Mouse (Mus musculus): ENCODE data around the gene Klrb1b. TPM values are rescaled to one million over a fixed set of nuclear protein-coding genes. Genes with fewer than 3 reads are reported as not detected.
"Not testable (repeated sequence)": the region's sequence is repeated elsewhere in the genome, so short reads cannot be mapped to it uniquely, and the experiment has no call there.

Gene Klrb1b
- polyA plus RNA-seq, 1 experiment from 2014 or later: 0.80 TPM

DNA sequence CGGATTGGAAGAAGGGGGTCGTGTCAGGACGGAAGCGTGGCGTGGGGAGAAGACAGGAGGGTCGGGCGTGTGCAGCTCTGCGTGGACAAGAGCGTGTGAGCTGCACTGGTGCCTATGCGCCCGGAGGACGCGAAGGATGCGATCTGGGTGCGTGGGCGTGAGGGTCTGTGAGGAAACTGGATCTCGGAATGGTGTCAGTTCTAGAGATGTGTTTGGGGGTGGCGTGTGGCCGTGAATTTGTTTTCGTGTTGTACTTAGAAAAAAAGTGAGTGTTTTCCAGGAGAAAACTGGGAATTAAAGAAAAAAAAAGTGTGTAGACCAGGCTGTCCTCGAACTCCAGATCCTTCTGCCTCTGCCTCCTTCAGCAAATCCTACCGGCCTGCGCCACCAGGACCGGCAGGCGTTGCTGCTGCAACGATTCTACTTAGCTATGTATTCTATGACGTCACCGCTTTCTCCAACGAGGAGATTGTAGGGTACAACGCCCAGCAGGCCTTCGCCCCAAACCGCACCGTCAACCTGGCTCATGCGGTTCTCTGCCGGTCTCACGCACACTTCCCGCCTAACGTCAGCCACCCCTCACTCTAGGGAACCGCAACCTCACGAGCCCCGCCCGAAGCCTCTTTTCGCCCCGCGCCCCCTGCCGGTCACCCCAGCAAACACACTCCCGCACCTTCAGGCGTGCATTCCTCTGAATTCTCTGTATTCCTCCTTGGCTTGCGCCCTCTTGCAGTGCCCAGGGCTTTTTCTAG, 26.8 kb downstream of the Klrb1b start:
- H3K27ac ChIP-seq (ENCODE audit: low read depth, low read length): peak overlapping the region; percentile 83
- under 1% methylated on average over 49 of the region's 49 CpGs for whole genome bisulfite sequencing
- H3K27me3 ChIP-seq (replicated peaks; ENCODE audit: control insufficient read depth, insufficient read depth, low read length); H3K4me1 ChIP-seq (replicated peaks; ENCODE audit: control insufficient read depth, insufficient read depth, low read length); H3K36me3 ChIP-seq (ENCODE audit: control insufficient read depth, insufficient read depth); H3K9me3 ChIP-seq (ENCODE audit: control insufficient read depth): not testable (repeated sequence)
- ATAC-seq: peak; percentile 75
- peak overlapping the region; percentile 64 for H3K4me2 ChIP-seq (replicated peaks; ENCODE audit: low read depth)
- peak overlapping the region; percentile 62 for H3K9ac ChIP-seq (ENCODE audit: low read depth, low read length)
- peak; percentile 90 for TF ChIP-seq CTCF (IDR thresholded peaks at IDR 0.05; ENCODE audit: low read depth)
- H3K4me3 ChIP-seq (ENCODE audit: low read depth, low read length): peak overlapping the region; percentile 67

- ATAC-seq: peak; percentile 22; the same call in 1 of the 2 replicates
- not testable (repeated sequence) for H3K27me3 ChIP-seq (replicated peaks; ENCODE audit: control insufficient read depth, insufficient read depth, low read length)
- WGBS: under 1% methylated on average over 20 of the region's 20 CpGs
Observed at GRCm38 (mm10) chr6:128798772-128799143, 27.4 kb downstream of the Klrb1b start.

GRCm38 (mm10) chr6:128797936-128798771, 28.0 kb downstream of the Klrb1b start:
- Histone ChIP-seq H3K36me3 (ENCODE audit: control insufficient read depth, insufficient read depth) (no peaks in the 10 kb centered on the region), H3K4me1 (replicated peaks; ENCODE audit: control insufficient read depth, insufficient read depth, low read length) (no peaks in the 10 kb centered on the region; the same call in 1 of the 2 replicates), H3K27me3 (replicated peaks; ENCODE audit: control insufficient read depth, insufficient read depth, low read length) (no peaks in the 10 kb centered on the region), H3K9ac (ENCODE audit: low read depth, low read length) (0 out of 2 replicates have a peak overlapping the region, but pooled peaks have one; percentile 62), H3K4me3 (ENCODE audit: low read depth, low read length) (peak overlapping the region; percentile 67), H3K4me2 (replicated peaks; ENCODE audit: low read depth) (peak overlapping the region; percentile 64), H3K27ac (ENCODE audit: low read depth, low read length) (no peak overlapping the region), H3K9me3 (ENCODE audit: control insufficient read depth) (no peaks in the 10 kb centered on the region)
- TF ChIP-seq CTCF (IDR thresholded peaks at IDR 0.05; ENCODE audit: low read depth): no peak
- 25% methylated on average over 15 of the region's 15 CpGs for WGBS
- ATAC-seq: no peak

More at GRCm38 (mm10) chr6:128798772-128799143, 27.4 kb downstream of the Klrb1b start:
- Histone ChIP-seq H3K27ac (ENCODE audit: low read depth, low read length) (peak overlapping the region; percentile 83), H3K4me2 (replicated peaks; ENCODE audit: low read depth) (peak overlapping the region; percentile 64), H3K9ac (ENCODE audit: low read depth, low read length) (peak overlapping the region; percentile 62), H3K4me3 (ENCODE audit: low read depth, low read length) (peak overlapping the region; percentile 67)
- H3K4me1 ChIP-seq (replicated peaks; ENCODE audit: control insufficient read depth, insufficient read depth, low read length); H3K36me3 ChIP-seq (ENCODE audit: control insufficient read depth, insufficient read depth); H3K9me3 ChIP-seq (ENCODE audit: control insufficient read depth): not testable (repeated sequence)

GRCm38 (mm10) chr6:128797185-128797905, 28.8 kb downstream of the Klrb1b start:
- no peaks in the 10 kb centered on the region for H3K27me3 ChIP-seq (replicated peaks; ENCODE audit: control insufficient read depth, insufficient read depth, low read length)
- H3K4me1 ChIP-seq (replicated peaks; ENCODE audit: control insufficient read depth, insufficient read depth, low read length): no peaks in the 10 kb centered on the region; the same call in 1 of the 2 replicates
- H3K36me3 ChIP-seq (ENCODE audit: control insufficient read depth, insufficient read depth): no peaks in the 10 kb centered on the region
- 0 out of 2 replicates have a peak overlapping the region, but pooled peaks have one; percentile 64 for H3K4me2 ChIP-seq (replicated peaks; ENCODE audit: low read depth)
- no peak for TF ChIP-seq CTCF (IDR thresholded peaks at IDR 0.05; ENCODE audit: low read depth)
- H3K9me3 ChIP-seq (ENCODE audit: control insufficient read depth): no peaks in the 10 kb centered on the region
- H3K9ac ChIP-seq (ENCODE audit: low read depth, low read length): no peak overlapping the region
- ATAC-seq: no peak
- WGBS: 81% methylated on average over 12 of the region's 12 CpGs
- no peak overlapping the region for H3K4me3 ChIP-seq (ENCODE audit: low read depth, low read length)
- H3K27ac ChIP-seq (ENCODE audit: low read depth, low read length): no peak overlapping the region

GRCm38 (mm10) chr6:128796321-128796955, 29.7 kb downstream of the Klrb1b start:
- 72% methylated on average over 8 of the region's 8 CpGs for WGBS

More at GRCm38 (mm10) chr6:128796321-128796955, 29.7 kb downstream of the Klrb1b start:
- no peak for TF ChIP-seq CTCF (IDR thresholded peaks at IDR 0.05; ENCODE audit: low read depth)
- H3K27ac ChIP-seq (ENCODE audit: low read depth, low read length): no peak overlapping the region
- H3K4me2 ChIP-seq (replicated peaks; ENCODE audit: low read depth): no peak overlapping the region
- H3K4me3 ChIP-seq (ENCODE audit: low read depth, low read length): no peak overlapping the region
- no peaks in the 10 kb centered on the region; the same call in 1 of the 2 replicates for H3K4me1 ChIP-seq (replicated peaks; ENCODE audit: control insufficient read depth, insufficient read depth, low read length)
- H3K9ac ChIP-seq (ENCODE audit: low read depth, low read length): no peak overlapping the region
- no peaks in the 10 kb centered on the region for H3K27me3 ChIP-seq (replicated peaks; ENCODE audit: control insufficient read depth, insufficient read depth, low read length)
- no peaks in the 10 kb centered on the region for H3K9me3 ChIP-seq (ENCODE audit: control insufficient read depth)
- no peak for ATAC-seq
- H3K36me3 ChIP-seq (ENCODE audit: control insufficient read depth, insufficient read depth): no peaks in the 10 kb centered on the region

Measured in intestine, postnatal 0 days (tissue).